Mouse (Mus musculus) layer of hippocampus, postnatal 25 days (tissue): ENCODE data around the gene E2f4. TPM values are rescaled to one million over a fixed set of nuclear protein-coding genes. Genes with fewer than 3 reads are reported as not detected.

Experiments used
- DNase-seq, 2 experiments: peaks; one replicate each; pipeline ENCODE4 v3.0.0; 2022; ENCODE audit warnings: mixed read lengths in 2 of 2, low spot score in 1 of 2; ENCODE audit errors: extremely low spot score in 1 of 2
- total RNA-seq, 2 experiments: library from RNA; stranded (reverse); gene quantifications; 2 replicates each; pipeline ENCODE4 v1.2.3; 2021

Gene E2f4
- total RNA-seq, 2 experiments from 2014 or later: 31.4 to 34.7 TPM

GRCm38 (mm10) chr8:105268342-105269074 lies 29.0 kb upstream of the E2f4 start:
- DNase-seq: peak; percentile 62 to 66

GRCm38 (mm10) chr8:105269075-105269458 lies 28.4 kb upstream of the E2f4 start:
- DNase-seq: no peak

GRCm38 (mm10) chr8:105269461-105269947 lies 28.0 kb upstream of the E2f4 start, which contains the start of gene Hsf4:
TSS of gene Hsf4 (plus strand) at chr8:105269801.
- DNase-seq: no peak

GRCm38 (mm10) chr8:105270101-105270915 lies 27.2 kb upstream of the E2f4 start:
- no peak for DNase-seq

- no peak for DNase-seq
Measured at GRCm38 (mm10) chr8:105270916-105271186, 26.6 kb upstream of the E2f4 start.

GRCm38 (mm10) chr8:105275387-105275786 lies 22.1 kb upstream of the E2f4 start:
- no peak for DNase-seq

- no peak for DNase-seq
Measured at GRCm38 (mm10) chr8:105275840-105276239, 21.6 kb upstream of the E2f4 start, which contains the start of gene Nol3. TSS of gene Nol3 (plus strand) at chr8:105276140.

- DNase-seq: peak in 1 of 2 experiments; percentile 54
Measured at GRCm38 (mm10) chr8:105276292-105277120, 21.0 kb upstream of the E2f4 start.

- DNase-seq: peak; percentile 76 to 81
Measured at GRCm38 (mm10) chr8:105278911-105279334, 18.5 kb upstream of the E2f4 start.

GRCm38 (mm10) chr8:105280567-105280966 lies 16.9 kb upstream of the E2f4 start:
- no peak for DNase-seq

- DNase-seq: no peak
Measured at GRCm38 (mm10) chr8:105281821-105282220, 15.6 kb upstream of the E2f4 start.

- no peak for DNase-seq
Measured at GRCm38 (mm10) chr8:105282239-105282638, 15.2 kb upstream of the E2f4 start.

- peak in 1 of 2 experiments; percentile 56 for DNase-seq
Measured at GRCm38 (mm10) chr8:105283074-105283473, 14.4 kb upstream of the E2f4 start.

GRCm38 (mm10) chr8:105285514-105285913 lies 11.9 kb upstream of the E2f4 start:
- no peak for DNase-seq

- DNase-seq: no peak
Measured at GRCm38 (mm10) chr8:105286907-105287306, 10.6 kb upstream of the E2f4 start.

GRCm38 (mm10) chr8:105288231-105288630 lies 9.2 kb upstream of the E2f4 start:
- no peak for DNase-seq

- peak; percentile 88 to 91 for DNase-seq
Measured at GRCm38 (mm10) chr8:105288958-105289732, 8.3 kb upstream of the E2f4 start.

GRCm38 (mm10) chr8:105289805-105290460 lies 7.5 kb upstream of the E2f4 start, which contains the start of gene 4931428F04Rik:
TSS of gene 4931428F04Rik (minus strand) at chr8:105289864.
- DNase-seq: peak in 1 of 2 experiments; percentile 34
